Mouse (Mus musculus) cortical plate, adult 2 months (tissue): Measurements from ENCODE around the gene Srd5a3.

Experiments used
- CTCF ChIP-seq: fragments of 200-500 bp; IDR thresholded peaks from 2 replicates; pipeline ENCODE4 v1.5.1; 2011; ENCODE audit warnings: mild to moderate bottlenecking, control low read depth, low read length; ENCODE audit not compliant: insufficient read depth; ENCODE audit errors: extremely low read depth
- POLR2A ChIP-seq: fragments of 200-500 bp; IDR thresholded peaks from 2 replicates; pipeline ENCODE4 v1.6.1; 2011; ENCODE audit warnings: mild to moderate bottlenecking, low read length, control low read depth; ENCODE audit not compliant: insufficient read depth; ENCODE audit errors: extremely low read depth

DNA sequence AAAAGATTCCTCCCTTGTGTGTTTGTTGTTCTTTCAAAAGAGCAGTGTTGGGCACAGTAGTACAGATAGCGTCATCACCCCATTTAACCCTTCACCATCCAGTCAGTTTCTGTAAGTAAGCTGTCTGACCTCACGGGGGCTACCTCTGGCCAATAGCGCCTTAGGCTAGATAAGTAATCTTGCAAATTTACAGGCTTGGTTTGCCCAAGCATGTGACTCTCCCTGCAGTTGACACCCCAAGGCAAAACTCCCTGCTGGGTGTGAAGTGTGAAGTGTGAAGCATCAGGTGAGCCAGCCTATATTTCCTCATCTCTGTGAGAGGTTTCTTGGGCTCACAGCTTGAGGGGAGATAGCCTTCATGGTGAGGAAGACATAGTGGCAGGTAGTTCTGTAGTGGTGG lies 20.0 kb downstream of the Srd5a3 start:
- TF ChIP-seq POLR2A (no peak), CTCF (no peak)
